Mouse (Mus musculus): Measurements from ENCODE around the gene Cpsf6. TPM values are rescaled to one million over a fixed set of nuclear protein-coding genes. Genes with fewer than 3 reads are reported as not detected.

Gene Cpsf6
- polyA plus RNA-seq, 1 experiment from 2014 or later: 162 TPM

- Histone ChIP-seq H3K36me3 (ENCODE audit: control insufficient read depth, insufficient read depth, low read length) (no peaks in the 10 kb centered on the region), H3K27ac (ENCODE audit: low read length) (no peak overlapping the region), H3K9me3 (ENCODE audit: control insufficient read depth, low read length) (no peaks in the 10 kb centered on the region), H3K9ac (ENCODE audit: low read length) (no peak overlapping the region), H3K4me2 (ENCODE audit: low read depth, low read length) (no peak overlapping the region), H3K4me1 (replicated peaks; ENCODE audit: control insufficient read depth, insufficient read depth, low read length) (peaks cover 9% of the 10 kb centered on the region), H3K4me3 (ENCODE audit: low read length) (no peak overlapping the region), H3K27me3 (ENCODE audit: control insufficient read depth, insufficient read depth, low read depth, low read length) (no peaks in the 10 kb centered on the region)
- 72% methylated on average over 1 of the region's 1 CpGs for WGBS
- ATAC-seq (ENCODE audit: low read depth): no peak
Measured at GRCm38 (mm10) chr10:117414726-117415125, 34.9 kb upstream of the Cpsf6 start.

GRCm38 (mm10) chr10:117413562-117414527 is 34.0 kb upstream of the Cpsf6 start:
- no peaks in the 10 kb centered on the region for H3K27me3 ChIP-seq (ENCODE audit: control insufficient read depth, insufficient read depth, low read depth, low read length)
- H3K9ac ChIP-seq (ENCODE audit: low read length): no peak overlapping the region
- H3K4me1 ChIP-seq (replicated peaks; ENCODE audit: control insufficient read depth, insufficient read depth, low read length): peaks cover 9% of the 10 kb centered on the region
- H3K4me3 ChIP-seq (ENCODE audit: low read length): no peak overlapping the region
- no peaks in the 10 kb centered on the region for H3K9me3 ChIP-seq (ENCODE audit: control insufficient read depth, low read length)
- ATAC-seq (ENCODE audit: low read depth): no peak
- 62% methylated on average over 13 of the region's 13 CpGs for WGBS
- no peak overlapping the region for H3K4me2 ChIP-seq (ENCODE audit: low read depth, low read length)
- no peak overlapping the region for H3K27ac ChIP-seq (ENCODE audit: low read length)
- H3K36me3 ChIP-seq (ENCODE audit: control insufficient read depth, insufficient read depth, low read length): no peaks in the 10 kb centered on the region

- Histone ChIP-seq H3K9ac (ENCODE audit: low read length) (no peak overlapping the region), H3K4me1 (replicated peaks; ENCODE audit: control insufficient read depth, insufficient read depth, low read length) (peaks cover 5% of the 10 kb centered on the region), H3K4me3 (ENCODE audit: low read length) (no peak overlapping the region), H3K9me3 (ENCODE audit: control insufficient read depth, low read length) (no peaks in the 10 kb centered on the region), H3K27me3 (ENCODE audit: control insufficient read depth, insufficient read depth, low read depth, low read length) (no peaks in the 10 kb centered on the region), H3K4me2 (ENCODE audit: low read depth, low read length) (no peak overlapping the region), H3K36me3 (ENCODE audit: control insufficient read depth, insufficient read depth, low read length) (no peaks in the 10 kb centered on the region), H3K27ac (ENCODE audit: low read length) (no peak overlapping the region)
- no peak for ATAC-seq (ENCODE audit: low read depth)
- WGBS: 62% methylated on average over 7 of the region's 7 CpGs
Measured at GRCm38 (mm10) chr10:117412474-117413057, 32.8 kb upstream of the Cpsf6 start.

- Histone ChIP-seq H3K9me3 (ENCODE audit: control insufficient read depth, low read length) (no peaks in the 10 kb centered on the region), H3K4me1 (replicated peaks; ENCODE audit: control insufficient read depth, insufficient read depth, low read length) (no peaks in the 10 kb centered on the region), H3K27me3 (ENCODE audit: control insufficient read depth, insufficient read depth, low read depth, low read length) (no peaks in the 10 kb centered on the region), H3K27ac (ENCODE audit: low read length) (no peak overlapping the region), H3K4me3 (ENCODE audit: low read length) (no peak overlapping the region), H3K36me3 (ENCODE audit: control insufficient read depth, insufficient read depth, low read length) (no peaks in the 10 kb centered on the region), H3K4me2 (ENCODE audit: low read depth, low read length) (no peak overlapping the region), H3K9ac (ENCODE audit: low read length) (no peak overlapping the region)
- no peak for ATAC-seq (ENCODE audit: low read depth)
- 19% methylated on average over 16 of the region's 16 CpGs for WGBS
Measured at GRCm38 (mm10) chr10:117411716-117412473, 32.1 kb upstream of the Cpsf6 start.

GRCm38 (mm10) chr10:117411131-117411530 is 31.3 kb upstream of the Cpsf6 start:
- H3K36me3 ChIP-seq (ENCODE audit: control insufficient read depth, insufficient read depth, low read length): no peaks in the 10 kb centered on the region
- no peaks in the 10 kb centered on the region for H3K27me3 ChIP-seq (ENCODE audit: control insufficient read depth, insufficient read depth, low read depth, low read length)
- H3K4me1 ChIP-seq (replicated peaks; ENCODE audit: control insufficient read depth, insufficient read depth, low read length): no peaks in the 10 kb centered on the region
- H3K27ac ChIP-seq (ENCODE audit: low read length): no peak overlapping the region
- H3K9me3 ChIP-seq (ENCODE audit: control insufficient read depth, low read length): no peaks in the 10 kb centered on the region
- no peak overlapping the region for H3K4me2 ChIP-seq (ENCODE audit: low read depth, low read length)
- 58% methylated on average over 6 of the region's 6 CpGs for WGBS
- no peak overlapping the region for H3K9ac ChIP-seq (ENCODE audit: low read length)
- ATAC-seq (ENCODE audit: low read depth): 0 out of 2 replicates have a peak, but pooled peaks have one; percentile 34
- no peak overlapping the region for H3K4me3 ChIP-seq (ENCODE audit: low read length)

- no peaks in the 10 kb centered on the region for H3K27me3 ChIP-seq (ENCODE audit: control insufficient read depth, insufficient read depth, low read depth, low read length)
- no peaks in the 10 kb centered on the region for H3K36me3 ChIP-seq (ENCODE audit: control insufficient read depth, insufficient read depth, low read length)
- no peak overlapping the region for H3K9ac ChIP-seq (ENCODE audit: low read length)
- no peaks in the 10 kb centered on the region for H3K4me1 ChIP-seq (replicated peaks; ENCODE audit: control insufficient read depth, insufficient read depth, low read length)
- no peaks in the 10 kb centered on the region for H3K9me3 ChIP-seq (ENCODE audit: control insufficient read depth, low read length)
- H3K27ac ChIP-seq (ENCODE audit: low read length): no peak overlapping the region
- no peak overlapping the region for H3K4me2 ChIP-seq (ENCODE audit: low read depth, low read length)
- no peak overlapping the region for H3K4me3 ChIP-seq (ENCODE audit: low read length)
- ATAC-seq (ENCODE audit: low read depth): no peak
- WGBS: 81% methylated on average over 6 of the region's 6 CpGs
Measured at GRCm38 (mm10) chr10:117410481-117411048, 30.8 kb upstream of the Cpsf6 start.

GRCm38 (mm10) chr10:117409373-117410354 is 29.8 kb upstream of the Cpsf6 start:
- Histone ChIP-seq H3K27ac (ENCODE audit: low read length) (no peak overlapping the region), H3K4me3 (ENCODE audit: low read length) (no peak overlapping the region), H3K4me2 (ENCODE audit: low read depth, low read length) (no peak overlapping the region), H3K9me3 (ENCODE audit: control insufficient read depth, low read length) (no peaks in the 10 kb centered on the region), H3K4me1 (replicated peaks; ENCODE audit: control insufficient read depth, insufficient read depth, low read length) (no peaks in the 10 kb centered on the region), H3K36me3 (ENCODE audit: control insufficient read depth, insufficient read depth, low read length) (no peaks in the 10 kb centered on the region), H3K9ac (ENCODE audit: low read length) (no peak overlapping the region), H3K27me3 (ENCODE audit: control insufficient read depth, insufficient read depth, low read depth, low read length) (no peaks in the 10 kb centered on the region)
- ATAC-seq (ENCODE audit: low read depth): no peak
- WGBS: 73% methylated on average over 21 of the region's 21 CpGs

- no peak for ATAC-seq (ENCODE audit: low read depth)
- WGBS: 73% methylated on average over 7 of the region's 7 CpGs
Measured at GRCm38 (mm10) chr10:117408545-117409372, 28.9 kb upstream of the Cpsf6 start.

More at GRCm38 (mm10) chr10:117408545-117409372, 28.9 kb upstream of the Cpsf6 start:
- no peaks in the 10 kb centered on the region for H3K9me3 ChIP-seq (ENCODE audit: control insufficient read depth, low read length)
- H3K36me3 ChIP-seq (ENCODE audit: control insufficient read depth, insufficient read depth, low read length): no peaks in the 10 kb centered on the region
- H3K27me3 ChIP-seq (ENCODE audit: control insufficient read depth, insufficient read depth, low read depth, low read length): no peaks in the 10 kb centered on the region
- H3K4me3 ChIP-seq (ENCODE audit: low read length): no peak overlapping the region
- no peaks in the 10 kb centered on the region for H3K4me1 ChIP-seq (replicated peaks; ENCODE audit: control insufficient read depth, insufficient read depth, low read length)
- no peak overlapping the region for H3K9ac ChIP-seq (ENCODE audit: low read length)
- H3K4me2 ChIP-seq (ENCODE audit: low read depth, low read length): no peak overlapping the region
- H3K27ac ChIP-seq (ENCODE audit: low read length): no peak overlapping the region

All from lung, embryonic 16.5 days (tissue).